Mouse (Mus musculus) olfactory bulb, adult 2 months (tissue): ENCODE measurements around the gene Higd2a.

Source experiments
- CTCF ChIP-seq: fragments of 200-500 bp; IDR thresholded peaks from 2 replicates; pipeline ENCODE4 v1.5.1; 2012; ENCODE audit warnings: low read depth, mild to moderate bottlenecking, low read length, moderate library complexity; ENCODE audit not compliant: insufficient read depth
- POLR2A ChIP-seq: fragments of 200-500 bp; IDR thresholded peaks from 2 replicates; pipeline ENCODE4 v1.6.1; 2012; ENCODE audit warnings: mild to moderate bottlenecking, low read depth, low read length, moderate library complexity; ENCODE audit not compliant: insufficient read depth

DNA sequence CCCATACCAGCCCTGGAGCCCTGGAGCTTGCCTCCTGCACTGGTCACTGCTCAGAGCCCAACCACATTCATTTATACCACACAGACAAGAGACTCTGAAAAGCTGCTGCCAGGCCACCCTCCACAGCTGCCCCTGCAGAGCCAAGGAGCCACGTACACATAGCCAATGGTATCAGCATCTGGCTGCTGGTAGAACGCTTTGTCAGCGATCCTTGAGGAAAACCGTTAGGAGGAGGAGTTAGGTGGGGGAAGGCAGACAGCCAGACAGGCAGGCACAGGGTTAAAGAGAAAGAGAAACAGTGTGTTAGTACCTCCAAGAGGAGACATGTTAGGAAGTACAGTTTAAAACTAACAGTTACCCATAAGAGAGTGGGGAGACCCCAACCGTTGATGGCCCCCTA is 6.9 kb downstream of the Higd2a start:
- no peak for TF ChIP-seq POLR2A
- no peak for TF ChIP-seq CTCF
